Mouse (Mus musculus) retina, adult 2 months (tissue): Measurements from ENCODE around the gene Impg1.

Experiments
- DNase-seq: peaks from one replicate; pipeline ENCODE4 v3.0.0-alpha.2; 2012; ENCODE audit warnings: low read depth, low spot score

Impg1 gene

GRCm38 (mm10) chr9:80282426-80282825, 182.9 kb downstream of the Impg1 start:
- no peak for DNase-seq

- DNase-seq: no peak
Observed at GRCm38 (mm10) chr9:80280724-80281123, 184.6 kb downstream of the Impg1 start.

- DNase-seq: no peak
Observed at GRCm38 (mm10) chr9:80277770-80278169, 187.5 kb downstream of the Impg1 start.

GRCm38 (mm10) chr9:80277157-80277556, 188.1 kb downstream of the Impg1 start:
- no peak for DNase-seq

- no peak for DNase-seq
Observed at GRCm38 (mm10) chr9:80275772-80276134, 189.5 kb downstream of the Impg1 start.

- no peak for DNase-seq
Observed at GRCm38 (mm10) chr9:80275053-80275771, 190.1 kb downstream of the Impg1 start.

- DNase-seq: no peak
Observed at GRCm38 (mm10) chr9:80272951-80273350, 192.3 kb downstream of the Impg1 start.

GRCm38 (mm10) chr9:80269596-80269995, 195.7 kb downstream of the Impg1 start:
- DNase-seq: no peak

- DNase-seq: no peak
Observed at GRCm38 (mm10) chr9:80266507-80266906, 198.8 kb downstream of the Impg1 start.

- DNase-seq: no peak
Observed at GRCm38 (mm10) chr9:80266086-80266485, 199.2 kb downstream of the Impg1 start.
